Mouse (Mus musculus) lung, postnatal 25 days (tissue): ENCODE measurements around the gene Emilin1.

Experiments
- DNase-seq: peaks from one replicate; pipeline ENCODE4 v3.0.0; 2022; ENCODE audit warnings: low spot score

The Emilin1 gene

GRCm38 (mm10) chr5:30926073-30926472, 12.9 kb downstream of the Emilin1 start:
- no peak for DNase-seq

- peak; percentile 43 for DNase-seq
Measured at GRCm38 (mm10) chr5:30927945-30928529, 14.8 kb downstream of the Emilin1 start.

GRCm38 (mm10) chr5:30930121-30930520, 16.9 kb downstream of the Emilin1 start:
- peak; percentile 81 for DNase-seq

- DNase-seq, result no peak
Measured at GRCm38 (mm10) chr5:30930846-30931245, 17.6 kb downstream of the Emilin1 start.

- DNase-seq, result no peak
Measured at GRCm38 (mm10) chr5:30931378-30931777, 18.2 kb downstream of the Emilin1 start.

GRCm38 (mm10) chr5:30933705-30934104, 20.5 kb downstream of the Emilin1 start:
- no peak for DNase-seq

- no peak for DNase-seq
Measured at GRCm38 (mm10) chr5:30934725-30935461, 21.7 kb downstream of the Emilin1 start.

GRCm38 (mm10) chr5:30943004-30943403, 29.8 kb downstream of the Emilin1 start:
- no peak for DNase-seq

- DNase-seq, result no peak
Measured at GRCm38 (mm10) chr5:30944344-30944743, 31.1 kb downstream of the Emilin1 start.

GRCm38 (mm10) chr5:30944956-30945781, 32.0 kb downstream of the Emilin1 start, which contains the start of gene Cgref1:
TSS of gene Cgref1 (minus strand) at chr5:30945591.
- DNase-seq, result peak; percentile 53

GRCm38 (mm10) chr5:30948620-30949019, 35.4 kb downstream of the Emilin1 start:
- no peak for DNase-seq

GRCm38 (mm10) chr5:30949654-30950326, 36.6 kb downstream of the Emilin1 start:
- peak; percentile 93 for DNase-seq

GRCm38 (mm10) chr5:30950451-30950850, 37.2 kb downstream of the Emilin1 start:
- DNase-seq, result no peak

- no peak for DNase-seq
Measured at GRCm38 (mm10) chr5:30950922-30951321, 37.7 kb downstream of the Emilin1 start.

- DNase-seq, result no peak
Measured at GRCm38 (mm10) chr5:30951706-30952105, 38.5 kb downstream of the Emilin1 start.

- no peak for DNase-seq
Measured at GRCm38 (mm10) chr5:30952551-30952950, 39.3 kb downstream of the Emilin1 start.

- no peak for DNase-seq
Measured at GRCm38 (mm10) chr5:30954065-30954464, 40.9 kb downstream of the Emilin1 start.

GRCm38 (mm10) chr5:30954556-30954955, 41.4 kb downstream of the Emilin1 start:
- no peak for DNase-seq

GRCm38 (mm10) chr5:30955751-30956150, 42.5 kb downstream of the Emilin1 start:
- DNase-seq, result no peak

- DNase-seq, result no peak
Measured at GRCm38 (mm10) chr5:30957891-30958290, 44.7 kb downstream of the Emilin1 start.

- DNase-seq, result no peak
Measured at GRCm38 (mm10) chr5:30959198-30959854, 46.1 kb downstream of the Emilin1 start.
